Mouse (Mus musculus) gastrocnemius, postnatal 4 days (tissue): ENCODE results near the gene Ctse. TPM values are rescaled to one million over a fixed set of nuclear protein-coding genes. Genes with fewer than 3 reads are reported as not detected.

ENCODE experiments used
- DNase-seq, 2 experiments: peaks; one replicate each; pipeline ENCODE4 v3.0.0; 2021 to 2022; ENCODE audit warnings: low spot score in 2 of 2, mixed read lengths in 2 of 2
- total RNA-seq, 2 experiments: library from RNA; stranded (reverse); gene quantifications; 2 replicates each; pipeline ENCODE4 v1.2.3; 2021

The Ctse gene
- total RNA-seq, 2 experiments from 2014 or later = 1.4 to 2.1 TPM

GRCm38 (mm10) chr1:131642251-131642650 lies 4.1 kb downstream of the Ctse start:
- DNase-seq = no peak

DNA sequence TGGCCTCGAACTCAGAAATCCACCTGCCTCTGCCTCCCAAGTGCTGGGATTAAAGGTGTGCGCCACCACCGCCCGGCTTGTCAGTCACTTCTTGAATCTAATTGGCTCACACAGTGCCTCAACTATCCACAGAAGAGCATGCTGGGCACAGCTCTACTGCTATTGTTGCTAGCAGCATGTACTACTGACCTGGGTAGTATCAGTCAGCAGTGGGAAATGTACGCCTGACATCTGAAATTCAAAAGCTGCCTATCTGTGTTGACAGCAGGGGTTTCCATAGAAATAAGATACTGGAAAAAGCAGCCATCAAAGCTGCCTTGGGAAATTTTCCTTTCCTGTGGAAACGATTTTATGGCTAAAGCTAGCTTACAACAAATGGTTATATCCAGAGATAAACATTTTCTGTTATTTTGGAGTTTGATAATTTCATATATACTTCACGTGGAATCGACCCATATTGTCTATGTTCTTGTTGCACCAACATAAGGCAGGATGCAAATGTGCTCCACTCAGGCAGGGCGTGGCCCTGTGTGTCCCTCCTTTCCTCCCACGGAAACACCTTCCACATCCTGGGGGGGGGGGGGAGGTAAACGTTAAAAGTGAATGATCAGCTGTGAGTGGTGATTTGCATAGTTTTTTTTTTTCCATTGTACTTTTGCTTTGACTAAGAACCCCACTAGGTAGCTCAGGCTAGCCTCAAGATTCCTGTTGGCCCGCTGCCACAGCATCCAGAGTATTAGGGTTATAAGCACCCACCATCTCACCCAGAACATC lies 14.8 kb downstream of the Ctse start:
- no peak for DNase-seq

- DNase-seq = no peak
Observed at GRCm38 (mm10) chr1:131655601-131656000, 17.5 kb downstream of the Ctse start.

- DNase-seq = peak; percentile 82 to 91
Observed at GRCm38 (mm10) chr1:131657945-131658354, 19.8 kb downstream of the Ctse start.

DNA sequence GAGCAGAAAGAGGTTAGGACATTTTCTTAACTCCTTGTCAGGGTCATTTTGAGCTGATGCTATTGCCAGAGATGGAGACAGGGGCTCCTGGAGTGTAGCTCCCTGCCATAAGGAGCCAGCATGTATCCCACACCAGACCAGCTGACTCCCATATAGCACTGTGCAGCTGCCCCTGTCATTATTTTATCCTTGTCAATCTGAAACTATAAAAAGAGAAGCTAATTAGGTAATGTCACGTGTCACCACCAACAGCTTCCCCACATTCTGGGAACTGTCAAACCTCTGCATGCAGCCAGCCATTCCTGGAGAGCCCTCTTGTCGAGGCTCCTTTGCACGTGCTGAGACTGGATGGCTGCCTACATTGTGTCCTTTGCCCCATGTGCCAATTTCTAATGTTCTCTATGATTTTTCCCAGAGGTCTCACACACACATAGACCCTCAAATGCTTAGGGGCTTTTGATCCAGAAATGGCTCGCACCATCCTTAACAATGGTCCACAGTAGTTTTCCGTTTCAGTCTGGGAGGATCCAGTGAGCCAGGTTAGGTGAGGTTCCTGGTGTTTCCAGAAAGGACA lies 21.5 kb downstream of the Ctse start:
- DNase-seq = no peak

GRCm38 (mm10) chr1:131660266-131660665 lies 22.2 kb downstream of the Ctse start:
- no peak for DNase-seq

- no peak for DNase-seq
Observed at GRCm38 (mm10) chr1:131660716-131661472, 22.8 kb downstream of the Ctse start.

DNA sequence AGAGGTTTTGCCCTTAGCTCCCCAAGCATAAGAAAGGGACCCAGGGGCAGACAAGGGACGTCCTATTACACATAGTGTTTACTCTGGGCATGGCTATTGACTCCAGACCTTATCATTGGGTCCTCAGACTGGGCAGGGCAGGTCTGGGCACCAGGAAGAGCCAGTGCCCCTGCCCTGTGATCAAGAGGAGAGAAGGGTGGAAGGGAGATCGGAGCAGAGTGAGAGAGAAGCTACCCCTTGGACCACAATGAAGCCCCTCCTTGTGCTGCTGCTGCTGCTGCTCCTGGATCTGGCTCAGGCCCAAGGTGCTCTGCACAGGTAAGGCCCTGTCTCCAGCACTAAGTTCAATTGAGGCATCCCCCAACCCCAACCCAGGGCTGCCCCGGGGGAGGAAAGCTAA lies 23.6 kb downstream of the Ctse start:
- DNase-seq = no peak

- no peak for DNase-seq
Observed at GRCm38 (mm10) chr1:131663286-131663995, 25.3 kb downstream of the Ctse start.

- DNase-seq = no peak
Observed at GRCm38 (mm10) chr1:131664136-131664535, 26.0 kb downstream of the Ctse start.

DNA sequence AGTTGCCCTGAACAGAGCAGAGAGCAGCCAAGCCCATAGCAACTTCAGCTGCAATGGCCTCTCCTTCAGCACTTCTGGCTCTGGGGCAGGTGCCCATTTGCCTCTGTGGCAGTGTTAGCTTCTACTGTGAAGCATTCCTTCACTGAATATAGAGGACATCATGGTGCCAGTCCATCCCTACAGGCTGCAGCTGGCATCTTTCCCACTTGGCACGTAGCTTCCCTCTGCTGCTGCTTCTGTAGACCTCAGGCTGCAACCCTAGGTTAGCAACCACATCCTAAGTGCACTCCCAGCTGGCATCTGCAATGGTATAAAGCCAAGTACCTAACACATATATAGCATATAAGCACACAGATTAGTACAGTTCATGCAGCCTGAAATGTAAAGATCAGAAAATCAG lies 27.8 kb downstream of the Ctse start:
- no peak for DNase-seq

GRCm38 (mm10) chr1:131671113-131671512 lies 33.0 kb downstream of the Ctse start:
- DNase-seq = no peak

DNA sequence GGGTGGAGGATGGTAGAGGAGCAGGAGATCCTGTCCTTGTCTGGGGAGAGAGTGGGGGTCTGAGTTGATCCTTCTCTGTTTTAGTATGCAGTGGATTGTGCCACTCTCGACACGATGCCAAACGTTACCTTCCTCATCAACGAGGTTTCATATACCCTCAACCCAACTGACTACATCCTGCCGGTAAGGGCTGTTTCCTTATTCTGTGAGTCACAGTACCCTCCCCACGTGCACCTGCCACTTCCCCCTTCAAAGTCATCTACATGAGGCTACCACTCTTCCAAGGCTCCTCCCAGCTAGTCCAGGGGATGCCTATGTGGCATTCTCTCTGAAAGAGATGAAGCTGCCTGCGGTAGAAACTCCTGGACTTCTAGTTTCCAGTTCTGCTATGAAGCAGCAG lies 34.3 kb downstream of the Ctse start:
- no peak for DNase-seq

- no peak for DNase-seq
Observed at GRCm38 (mm10) chr1:131679644-131680043, 41.5 kb downstream of the Ctse start.

DNA sequence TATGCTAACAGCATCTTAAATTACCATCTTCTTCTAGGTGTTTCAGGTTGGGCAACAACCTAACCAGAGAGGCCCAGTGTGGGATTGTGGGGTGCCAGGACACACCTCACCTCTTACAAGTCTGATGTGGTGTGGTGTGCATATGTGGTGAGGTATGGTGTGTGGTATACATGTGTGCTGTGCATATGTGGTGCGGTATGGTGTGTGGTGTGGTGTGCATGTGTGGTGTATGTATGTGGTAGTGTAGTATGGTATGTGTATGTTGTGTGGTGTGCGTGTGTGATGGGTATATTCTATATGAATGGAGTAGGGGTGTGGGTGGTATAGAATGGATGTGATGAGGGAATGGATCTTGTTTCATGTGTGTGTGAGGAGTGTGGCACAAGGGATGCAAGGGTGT lies 49.6 kb downstream of the Ctse start:
- DNase-seq = no peak

DNA sequence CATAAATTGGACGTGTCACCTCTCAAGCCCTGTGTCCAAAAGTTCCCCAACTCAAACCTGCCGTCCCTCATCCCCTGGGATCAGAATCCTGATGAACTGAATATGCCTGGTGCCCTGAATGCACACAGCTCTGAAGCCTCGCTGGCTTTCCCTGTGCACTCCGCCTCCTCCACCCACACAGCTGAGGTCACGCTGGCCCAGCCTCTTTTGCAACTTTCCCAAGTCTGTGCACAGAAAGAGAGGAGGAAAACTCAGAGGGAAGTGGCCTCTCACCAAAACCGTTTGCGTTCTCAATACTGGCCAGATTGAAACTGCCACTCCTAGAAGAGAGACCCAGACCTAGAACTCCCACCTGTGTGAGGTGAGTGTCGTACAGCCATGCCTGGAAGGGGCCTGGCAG lies 50.4 kb downstream of the Ctse start, which contains the start of gene Rab7b:
Rab7b (plus strand) TSS at position 221 of the 400 bp plus-strand sequence.
- DNase-seq = peak; percentile 32 to 69

GRCm38 (mm10) chr1:131689016-131689415 lies 50.9 kb downstream of the Ctse start:
- no peak for DNase-seq

DNA sequence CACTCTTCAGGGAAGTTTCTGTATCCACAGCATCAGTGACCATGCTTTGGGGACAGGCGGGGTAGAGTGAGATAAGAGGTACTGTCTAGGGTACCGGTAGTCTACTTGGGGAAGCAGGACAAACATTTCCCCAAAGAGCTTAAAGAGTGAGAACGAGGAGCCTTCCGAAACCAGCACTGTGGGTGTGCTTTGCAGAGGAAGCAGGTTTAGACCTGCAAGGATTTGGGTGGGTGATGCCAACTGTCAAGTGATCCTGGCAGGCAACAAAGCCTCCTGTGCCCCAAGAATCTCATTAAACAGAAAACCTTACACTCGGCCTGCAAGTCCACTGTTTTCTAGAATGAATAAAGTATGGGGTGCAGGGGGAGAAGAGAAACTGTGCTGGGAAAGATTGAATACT lies 51.8 kb downstream of the Ctse start:
- DNase-seq = no peak

GRCm38 (mm10) chr1:131690435-131690834 lies 52.3 kb downstream of the Ctse start:
- peak; percentile 40 to 73 for DNase-seq

GRCm38 (mm10) chr1:131691356-131691755 lies 53.2 kb downstream of the Ctse start:
- DNase-seq = no peak

GRCm38 (mm10) chr1:131695308-131695707 lies 57.2 kb downstream of the Ctse start:
- no peak for DNase-seq
